ENCODE assay signal across 22 mouse cellular contexts in the genomic region with DNA sequence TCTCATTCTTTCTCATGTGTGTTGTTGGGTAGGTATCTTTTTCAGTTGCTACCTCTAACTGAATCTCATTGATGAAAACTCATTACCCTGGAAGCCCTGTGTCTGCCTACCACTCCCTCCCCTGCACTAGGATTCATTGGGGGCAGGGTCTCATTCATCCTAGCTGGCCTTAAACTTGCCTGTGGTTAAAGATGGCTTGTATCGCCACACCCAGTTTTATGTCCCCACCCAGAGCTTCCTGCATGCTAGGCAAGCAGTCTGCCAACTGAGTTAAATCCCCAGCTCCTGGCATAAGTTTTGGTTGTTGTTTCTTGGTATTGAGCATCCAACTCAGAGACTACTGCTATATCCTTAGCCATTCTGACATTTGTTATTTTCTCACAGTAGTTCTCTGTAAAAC.
"Had no signal": no experiment of that assay in that cellular context is flagged by ENCODE, and none has a peak within 500 bp of the region (broad histone marks: within the 10 kb centered on the region; RNA-seq: fewer than 3 reads in every experiment).

No protein-coding gene starts in this region.

- H3K4me1 ChIP-seq: limb, embryonic 12.5 days; limb, embryonic 15.5 days; liver, embryonic 15.5 days; midbrain, embryonic 12.5 days; midbrain, embryonic 15.5 days; neural tube, embryonic 13.5 days had no signal

- H3K4me3 ChIP-seq: left cerebral cortex, adult 2 months; limb, embryonic 12.5 days; limb, embryonic 15.5 days; liver, embryonic 12.5 days; liver, embryonic 15.5 days; midbrain, embryonic 12.5 days; midbrain, embryonic 15.5 days; neural tube, embryonic 13.5 days had no signal

- H3K27ac ChIP-seq: left cerebral cortex, adult 2 months; limb, embryonic 12.5 days; limb, embryonic 15.5 days; liver, embryonic 12.5 days; liver, embryonic 15.5 days; macrophage; midbrain, embryonic 12.5 days; midbrain, embryonic 15.5 days; neural tube, embryonic 13.5 days; stomach, postnatal 0 days had no signal

- H3K4me2 ChIP-seq: limb, embryonic 12.5 days; limb, embryonic 15.5 days; liver, embryonic 12.5 days; liver, embryonic 15.5 days; midbrain, embryonic 12.5 days; midbrain, embryonic 15.5 days; neural tube, embryonic 13.5 days had no signal

- DNase-seq: kidney, adult 18-20 months; kidney, adult 9 months; kidney, postnatal 14 days; layer of hippocampus, postnatal 36 days; left cerebral cortex, postnatal 4 days; lung, adult 2 months; lung, postnatal 14 days; right cerebral cortex, postnatal 14 days; right cerebral cortex, postnatal 4 days; thymus, adult 2 months; thymus, postnatal 14 days; thymus, postnatal 4 days had no signal

- ATAC-seq: liver, embryonic 12.5 days; midbrain, embryonic 15.5 days had no signal

- H3K9me3 ChIP-seq: limb, embryonic 12.5 days; limb, embryonic 15.5 days; liver, embryonic 12.5 days; liver, embryonic 15.5 days; midbrain, embryonic 12.5 days; midbrain, embryonic 15.5 days; neural tube, embryonic 13.5 days had no signal

- H3K27me3 ChIP-seq: limb, embryonic 12.5 days; limb, embryonic 15.5 days; liver, embryonic 12.5 days; liver, embryonic 15.5 days; midbrain, embryonic 12.5 days; midbrain, embryonic 15.5 days; neural tube, embryonic 13.5 days had no signal

- H3K9ac ChIP-seq: limb, embryonic 12.5 days; limb, embryonic 15.5 days; liver, embryonic 12.5 days; liver, embryonic 15.5 days; midbrain, embryonic 12.5 days; midbrain, embryonic 15.5 days; neural tube, embryonic 13.5 days had no signal
